Mouse (Mus musculus) brain, embryonic 14.5 days (tissue): ENCODE measurements around the gene Hdx.

Experiments
- CTCF ChIP-seq: fragments of 200-500 bp; IDR thresholded peaks from 2 replicates; pipeline ENCODE4 v1.5.1; 2012; ENCODE audit warnings: inconsistent platforms, mild to moderate bottlenecking, moderate library complexity, borderline replicate concordance; ENCODE audit not compliant: insufficient read depth, insufficient read length; ENCODE audit errors: extremely low read depth
- POLR2A ChIP-seq: fragments of 200-500 bp; IDR thresholded peaks from 2 replicates; pipeline ENCODE4 v1.6.1; 2012; ENCODE audit warnings: mild to moderate bottlenecking, inconsistent platforms, borderline replicate concordance; ENCODE audit not compliant: poor library complexity, insufficient read depth, insufficient read length, severe bottlenecking; ENCODE audit errors: extremely low read depth

DNA sequence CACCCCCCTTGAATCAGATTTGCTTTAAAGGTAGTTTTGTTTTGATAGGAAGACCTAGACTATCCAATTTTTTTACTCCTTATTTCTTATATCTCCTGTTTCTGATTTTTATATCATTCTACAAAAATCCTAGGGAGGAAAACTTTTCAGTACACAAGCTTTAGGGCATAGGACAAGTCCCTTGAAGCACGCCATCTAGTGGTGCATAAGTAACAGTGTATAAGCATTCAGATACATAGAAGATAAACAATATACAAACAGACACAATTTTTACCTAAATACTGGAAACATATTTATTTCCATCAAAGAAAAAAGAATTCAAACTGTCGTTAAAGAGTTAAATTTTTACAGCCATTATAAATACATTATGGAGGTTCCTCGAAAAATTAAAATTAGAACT lies 11.2 kb downstream of the Hdx start:
- no peak for TF ChIP-seq POLR2A
- TF ChIP-seq CTCF = no peak
